Mouse (Mus musculus) monocyte, adult 2 months (primary cell): Measurements from ENCODE around the gene Pacsin1.

Experiments
- DNase-seq, 2 experiments: peaks; one replicate each; pipeline ENCODE4 v3.0.0; 2022; ENCODE audit warnings: low spot score in 2 of 2, low read depth in 1 of 2

Gene Pacsin1

GRCm38 (mm10) chr17:27655089-27656010 lies at the start of gene Pacsin1:
Pacsin1 (plus strand) TSS chr17:27655509.
- no peak for DNase-seq

- DNase-seq: no peak
Measured at GRCm38 (mm10) chr17:27609576-27609975, 45.7 kb upstream of the Pacsin1 start.

- DNase-seq: no peak
Measured at GRCm38 (mm10) chr17:27610679-27611518, 44.4 kb upstream of the Pacsin1 start.

GRCm38 (mm10) chr17:27611519-27611884 lies 43.8 kb upstream of the Pacsin1 start:
- no peak for DNase-seq

- DNase-seq: no peak
Measured at GRCm38 (mm10) chr17:27611994-27612393, 43.3 kb upstream of the Pacsin1 start.

- DNase-seq: no peak
Measured at GRCm38 (mm10) chr17:27613016-27613415, 42.3 kb upstream of the Pacsin1 start.

GRCm38 (mm10) chr17:27615388-27615787 lies 39.9 kb upstream of the Pacsin1 start:
- DNase-seq: no peak

- DNase-seq: no peak
Measured at GRCm38 (mm10) chr17:27621161-27621560, 34.1 kb upstream of the Pacsin1 start.

GRCm38 (mm10) chr17:27621705-27622531 lies 33.4 kb upstream of the Pacsin1 start:
- no peak for DNase-seq

- DNase-seq: peak in 1 of 2 experiments; percentile 25
Measured at GRCm38 (mm10) chr17:27622611-27623359, 32.5 kb upstream of the Pacsin1 start.

- peak; percentile 62 to 81 for DNase-seq
Measured at GRCm38 (mm10) chr17:27623360-27624326, 31.7 kb upstream of the Pacsin1 start, which contains the start of gene Nudt3. Nudt3 (minus strand) TSS chr17:27623495.

- DNase-seq: no peak
Measured at GRCm38 (mm10) chr17:27625455-27626251, 29.7 kb upstream of the Pacsin1 start.

- no peak for DNase-seq
Measured at GRCm38 (mm10) chr17:27626681-27627080, 28.6 kb upstream of the Pacsin1 start.

GRCm38 (mm10) chr17:27627451-27627850 lies 27.9 kb upstream of the Pacsin1 start:
- no peak for DNase-seq

GRCm38 (mm10) chr17:27628376-27628775 lies 26.9 kb upstream of the Pacsin1 start:
- DNase-seq: no peak

- peak in 1 of 2 experiments; percentile 51 for DNase-seq
Measured at GRCm38 (mm10) chr17:27629249-27630020, 25.9 kb upstream of the Pacsin1 start.

- peak; percentile 41 to 75 for DNase-seq
Measured at GRCm38 (mm10) chr17:27634871-27635574, 20.3 kb upstream of the Pacsin1 start, which contains the start of gene RPS10-NUDT3. RPS10-NUDT3 (minus strand) TSS chr17:27635222.
